13 mouse cellular contexts compared by ENCODE assay signal in genomic region chr1:189630026-189630425, GRCm38 (mm10).
"Had no signal": no experiment of that assay in that cellular context is flagged by ENCODE, and none has a peak within 500 bp of the region (broad histone marks: within the 10 kb centered on the region; RNA-seq: fewer than 3 reads in every experiment).

No protein-coding gene starts in this region.

- H3K36me3 ChIP-seq: limb, embryonic 10.5 days; liver, embryonic 15.5 days; midbrain, embryonic 15.5 days had no signal

- H3K9ac ChIP-seq: liver, embryonic 15.5 days; lung, embryonic 14.5 days; midbrain, embryonic 15.5 days had no signal

- ATAC-seq: midbrain, embryonic 15.5 days had no signal

- H3K4me3 ChIP-seq: layer of hippocampus, adult 2 months; limb, embryonic 10.5 days; liver, embryonic 15.5 days; megakaryocyte, embryonic 14.5 days; midbrain, embryonic 15.5 days had no signal

- H3K27ac ChIP-seq: layer of hippocampus, adult 2 months; limb, embryonic 10.5 days; liver, embryonic 15.5 days; macrophage; midbrain, embryonic 15.5 days had no signal

- H3K27me3 ChIP-seq: liver, embryonic 15.5 days; midbrain, embryonic 15.5 days had no signal

- H3K4me2 ChIP-seq: liver, embryonic 11.5 days; liver, embryonic 15.5 days; lung, embryonic 14.5 days; midbrain, embryonic 11.5 days; midbrain, embryonic 15.5 days had no signal

- DNase-seq: kidney, postnatal 36 days; lung, embryonic 14.5 days; lung, postnatal 14 days; right cerebral cortex, postnatal 14 days; thymus, postnatal 36 days had no signal

- H3K9me3 ChIP-seq: limb, embryonic 10.5 days; liver, embryonic 15.5 days; megakaryocyte, embryonic 14.5 days; midbrain, embryonic 15.5 days had no signal

- H3K4me1 ChIP-seq: limb, embryonic 10.5 days; liver, embryonic 15.5 days; megakaryocyte, embryonic 14.5 days; midbrain, embryonic 15.5 days had no signal
